Mouse (Mus musculus): ENCODE results near the gene Ccnq.

Ccnq gene

GRCm38 (mm10) chr11:78750885-78751842 lies at the start of gene Ccnq:
Gene Ccnq (minus strand): TSS chr11:78751729.
- DNase-seq: peak; percentile 77 to 82

GRCm38 (mm10) chr11:78801094-78801493 lies 49.6 kb upstream of the Ccnq start:
- no peak for DNase-seq

- no peak for DNase-seq
Measured at GRCm38 (mm10) chr11:78796072-78796729, 44.7 kb upstream of the Ccnq start.

- peak; percentile 54 to 60 for DNase-seq
Measured at GRCm38 (mm10) chr11:78793116-78793515, 41.6 kb upstream of the Ccnq start.

- DNase-seq: peak; percentile 34 to 46
Measured at GRCm38 (mm10) chr11:78792465-78792864, 40.9 kb upstream of the Ccnq start.

- DNase-seq: no peak
Measured at GRCm38 (mm10) chr11:78792055-78792454, 40.5 kb upstream of the Ccnq start.

GRCm38 (mm10) chr11:78791582-78791981 lies 40.1 kb upstream of the Ccnq start:
- DNase-seq: no peak

GRCm38 (mm10) chr11:78789370-78790060 lies 38.0 kb upstream of the Ccnq start:
- DNase-seq: no peak

GRCm38 (mm10) chr11:78786013-78786431 lies 34.5 kb upstream of the Ccnq start:
- DNase-seq: no peak

GRCm38 (mm10) chr11:78782791-78783347 lies 31.3 kb upstream of the Ccnq start:
- no peak for DNase-seq

GRCm38 (mm10) chr11:78782326-78782725 lies 30.8 kb upstream of the Ccnq start:
- peak in 1 of 2 experiments; percentile 49 for DNase-seq

- DNase-seq: no peak
Measured at GRCm38 (mm10) chr11:78780571-78780970, 29.0 kb upstream of the Ccnq start.

- no peak for DNase-seq
Measured at GRCm38 (mm10) chr11:78780002-78780401, 28.5 kb upstream of the Ccnq start.

- no peak for DNase-seq
Measured at GRCm38 (mm10) chr11:78777851-78778680, 26.5 kb upstream of the Ccnq start.

- peak; percentile 58 to 70 for DNase-seq
Measured at GRCm38 (mm10) chr11:78771751-78772283, 20.3 kb upstream of the Ccnq start.

- no peak for DNase-seq
Measured at GRCm38 (mm10) chr11:78770436-78770835, 18.9 kb upstream of the Ccnq start.

- no peak for DNase-seq
Measured at GRCm38 (mm10) chr11:78768778-78769177, 17.2 kb upstream of the Ccnq start.

- peak in 1 of 2 experiments; percentile 12 for DNase-seq
Measured at GRCm38 (mm10) chr11:78766069-78766830, 14.7 kb upstream of the Ccnq start.

- DNase-seq: no peak
Measured at GRCm38 (mm10) chr11:78764820-78765219, 13.3 kb upstream of the Ccnq start.

GRCm38 (mm10) chr11:78764304-78764703 lies 12.8 kb upstream of the Ccnq start:
- no peak for DNase-seq

- no peak for DNase-seq
Measured at GRCm38 (mm10) chr11:78762201-78762600, 10.7 kb upstream of the Ccnq start.
